Mouse (Mus musculus) lung, adult 2 months (tissue): ENCODE data around the gene Ide. TPM values are rescaled to one million over a fixed set of nuclear protein-coding genes. Genes with fewer than 3 reads are reported as not detected.

ENCODE experiments used
- DNase-seq: peaks from one replicate; pipeline ENCODE4 v3.0.0; 2022
- H3K4me1 ChIP-seq: fragments of 200-500 bp; 2 replicates; pipeline ENCODE4 v1.6.1; 2011; ENCODE audit warnings: low read length; ENCODE audit not compliant: control insufficient read depth, insufficient read depth
- H3K4me3 ChIP-seq: fragments of 200-500 bp; replicated peaks from 2 replicates; pipeline ENCODE3; 2011; ENCODE audit warnings: low read depth, mild to moderate bottlenecking, control low read depth, low read length; ENCODE audit errors: extremely low read depth
- CTCF ChIP-seq: fragments of 200-500 bp; IDR thresholded peaks from 2 replicates; pipeline ENCODE4 v1.5.1; 2011; ENCODE audit warnings: mild to moderate bottlenecking, low read length, control low read depth; ENCODE audit not compliant: insufficient read depth
- POLR2A ChIP-seq: fragments of 200-500 bp; IDR thresholded peaks from 2 replicates; pipeline ENCODE4 v1.6.1; 2011; ENCODE audit warnings: low read depth, mild to moderate bottlenecking, control low read depth, low read length, borderline replicate concordance; ENCODE audit errors: extremely low read depth
- WGBS: fragments of 180-500 bp; shearing (Covaris S2); methylation state at CpG from one replicate; pipeline ENCODE4 v1.1.7; 2018; 5-methylcytosine and 5-hydroxymethylcytosine counted together
- polyA plus RNA-seq: library from polyadenylated mRNA; depleted of rRNA; stranded (reverse); fragments of >200 nt; gene quantifications from 2 replicates; pipeline ENCODE4 v1.2.3, GENCODE M21; 2012

The Ide gene
- polyA plus RNA-seq, 1 experiment, result 34.9 TPM

DNA sequence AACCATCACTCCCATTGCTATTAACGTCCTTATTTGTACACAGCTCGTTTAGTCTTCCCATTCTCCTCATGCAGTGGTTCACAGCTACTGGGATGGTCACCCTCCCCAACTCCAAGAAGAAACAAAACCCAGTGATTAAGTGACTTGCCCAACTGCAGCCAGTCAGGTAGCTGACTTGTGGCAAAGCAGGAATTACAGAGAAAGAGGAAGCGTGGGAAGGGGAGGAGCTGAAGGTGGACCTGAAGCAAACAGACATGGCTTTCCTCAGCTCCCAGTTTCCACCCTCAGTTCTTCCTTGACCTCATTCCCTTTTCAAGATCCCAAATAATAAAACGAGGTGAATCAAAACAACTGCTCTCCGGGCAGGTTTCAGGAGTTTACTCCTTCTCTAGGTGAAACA lies 2.8 kb upstream of the Ide start:
- Histone ChIP-seq H3K4me1 (no peaks in the 10 kb centered on the region), H3K4me3 (no peak overlapping the region)

GRCm38 (mm10) chr19:37335392-37335791 lies 2.3 kb downstream of the Ide start:
- DNase-seq, result no peak
- Histone ChIP-seq H3K4me3 (no peak overlapping the region), H3K4me1 (no peaks in the 10 kb centered on the region)
- TF ChIP-seq POLR2A, result no peak
- WGBS, result 68% methylated on average over 1 of the region's 1 CpGs

More for the DNA sequence above, 2.8 kb upstream of the Ide start:
- TF ChIP-seq POLR2A, result no peak
- TF ChIP-seq CTCF, result no peak
- 71% methylated on average over 5 of the region's 5 CpGs for WGBS
- no peak for DNase-seq

- TF ChIP-seq CTCF, result no peak
- no peak for TF ChIP-seq POLR2A
- H3K4me3 ChIP-seq, result no peak overlapping the region
- WGBS, result 84% methylated on average over 5 of the region's 5 CpGs
- DNase-seq, result no peak
- no peaks in the 10 kb centered on the region for H3K4me1 ChIP-seq
These were observed 4.3 kb downstream of the Ide start for GRCm38 (mm10) chr19:37333357-37333756.

DNA sequence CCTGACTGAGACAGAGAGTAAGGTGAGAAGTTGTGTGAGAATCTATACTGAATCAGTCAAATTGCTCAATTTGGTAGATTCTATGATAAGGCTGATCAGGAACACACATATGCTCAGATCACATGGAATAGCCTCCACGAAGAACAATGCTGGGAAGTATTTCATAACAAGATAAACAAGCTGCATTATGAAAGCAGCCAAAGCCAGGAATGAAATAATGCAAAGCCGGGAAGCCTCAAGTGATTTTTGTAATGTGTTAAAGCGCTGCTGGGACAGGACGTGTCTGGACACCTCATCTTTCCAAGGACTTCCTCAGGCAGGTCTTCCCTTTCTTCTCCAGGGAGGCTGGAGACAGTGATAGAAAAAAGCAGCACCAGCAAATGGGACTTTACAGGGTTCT lies 4.9 kb downstream of the Ide start:
- TF ChIP-seq CTCF, result no peak
- no peak for TF ChIP-seq POLR2A
- WGBS, result 52% methylated on average over 4 of the region's 4 CpGs
- H3K4me3 ChIP-seq, result no peak overlapping the region
- DNase-seq, result no peak
- no peaks in the 10 kb centered on the region for H3K4me1 ChIP-seq

DNA sequence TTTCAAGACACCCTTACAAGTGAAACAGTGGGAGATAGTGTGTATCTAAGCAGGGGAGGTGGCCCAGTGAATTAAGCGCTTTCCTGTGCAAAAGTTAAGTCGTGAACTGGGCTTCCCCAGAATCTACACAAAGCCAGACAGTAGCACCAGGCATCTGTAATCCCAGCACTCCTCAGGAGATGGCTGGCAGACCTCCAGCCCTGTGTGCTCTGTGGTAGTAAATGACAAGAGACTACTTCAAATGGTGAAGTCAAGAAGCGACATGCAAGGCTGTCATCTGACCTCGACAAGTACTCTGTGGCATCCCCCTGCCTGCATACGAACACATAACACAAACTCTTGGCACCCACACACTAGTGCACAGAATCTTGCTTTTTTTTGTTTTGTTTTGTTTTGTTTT lies 10.4 kb downstream of the Ide start:
- Histone ChIP-seq H3K4me1 (no peaks in the 10 kb centered on the region), H3K4me3 (no peak overlapping the region)
- TF ChIP-seq CTCF, result no peak
- no peak for TF ChIP-seq POLR2A
- 81% methylated on average over 5 of the region's 5 CpGs for WGBS
- no peak for DNase-seq

GRCm38 (mm10) chr19:37323566-37323965 lies 14.1 kb downstream of the Ide start:
- WGBS, result 54% methylated on average over 3 of the region's 3 CpGs
- no peak for TF ChIP-seq CTCF
- no peak for TF ChIP-seq POLR2A
- no peak for DNase-seq
- no peak overlapping the region for H3K4me3 ChIP-seq
- no peaks in the 10 kb centered on the region for H3K4me1 ChIP-seq

DNA sequence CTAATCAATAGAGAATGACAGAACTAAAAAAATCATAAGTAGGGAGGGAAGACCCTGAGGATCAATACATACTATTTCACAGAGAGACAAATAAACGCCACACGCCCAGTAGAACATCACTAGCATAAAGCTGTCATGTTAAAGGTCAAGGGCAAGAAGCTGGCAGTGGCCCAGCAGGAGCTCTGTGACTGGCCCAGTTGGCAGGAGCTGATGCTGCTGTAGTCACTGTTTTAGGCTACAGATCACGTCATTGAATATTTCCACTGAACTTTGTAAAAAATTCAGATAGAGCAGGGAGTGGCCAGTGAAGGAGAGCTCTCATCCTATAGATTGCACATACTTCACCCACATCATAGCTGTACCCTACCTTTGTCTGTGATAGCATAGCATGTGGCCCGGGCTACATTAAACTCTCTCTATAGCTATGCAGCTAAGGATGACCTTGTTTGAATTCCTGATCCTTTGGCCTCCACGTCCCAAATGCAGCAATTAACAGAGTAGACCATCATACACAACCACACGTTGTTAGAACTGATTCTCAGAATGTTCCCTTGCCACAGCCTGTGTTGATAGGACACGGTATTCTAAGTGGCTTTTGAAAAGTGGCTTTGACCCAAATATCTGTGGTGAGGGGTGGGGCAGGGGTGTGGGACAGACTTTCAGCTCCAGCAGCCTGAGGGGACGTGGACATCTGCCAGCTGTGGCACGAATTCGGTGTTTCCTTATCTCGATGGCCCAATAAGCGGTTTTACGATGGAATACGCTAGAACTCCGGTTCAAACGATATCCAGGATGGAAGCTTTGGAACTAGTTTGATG lies 16.6 kb downstream of the Ide start:
- 73% methylated on average over 16 of the region's 16 CpGs for WGBS
- DNase-seq, result no peak
- Histone ChIP-seq H3K4me3 (no peak overlapping the region), H3K4me1 (no peaks in the 10 kb centered on the region)
- TF ChIP-seq CTCF, result no peak
- TF ChIP-seq POLR2A, result no peak

GRCm38 (mm10) chr19:37317359-37317758 lies 20.3 kb downstream of the Ide start:
- Histone ChIP-seq H3K4me3 (no peak overlapping the region), H3K4me1 (no peaks in the 10 kb centered on the region)
- no peak for DNase-seq
- TF ChIP-seq CTCF, result no peak
- TF ChIP-seq POLR2A, result no peak
- 83% methylated on average over 4 of the region's 4 CpGs for WGBS

GRCm38 (mm10) chr19:37315091-37315490 lies 22.6 kb downstream of the Ide start:
- no peak for DNase-seq
- 68% methylated on average over 9 of the region's 9 CpGs for WGBS
- H3K4me3 ChIP-seq, result no peak overlapping the region
- TF ChIP-seq POLR2A, result no peak
- no peak for TF ChIP-seq CTCF
- no peaks in the 10 kb centered on the region for H3K4me1 ChIP-seq

DNA sequence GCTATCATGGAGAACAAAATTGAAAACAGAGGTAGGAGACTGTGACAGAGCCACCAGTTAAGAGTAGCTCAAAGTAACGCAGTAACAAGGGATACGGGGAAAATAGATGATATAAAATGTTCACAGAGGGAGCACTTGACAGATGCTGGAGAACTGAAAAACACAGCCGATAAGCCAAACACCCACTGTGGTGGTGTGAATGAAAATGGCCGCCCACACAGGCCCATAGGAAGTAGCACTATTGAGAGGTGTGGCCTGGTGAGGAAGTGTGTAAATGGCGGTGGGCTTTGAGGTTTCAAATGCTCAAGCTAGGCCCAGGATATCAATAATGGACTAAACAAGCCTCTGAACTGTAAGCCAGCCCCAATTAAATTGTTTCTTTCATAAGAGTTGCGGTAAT lies 26.2 kb downstream of the Ide start:
- 94% methylated on average over 6 of the region's 6 CpGs for WGBS
- TF ChIP-seq CTCF (no peak), POLR2A (no peak)
- DNase-seq, result no peak
- no peaks in the 10 kb centered on the region for H3K4me1 ChIP-seq
- H3K4me3 ChIP-seq, result no peak overlapping the region
